Comparison of ENCODE assay signal across 24 mouse cellular contexts in the genomic region with DNA sequence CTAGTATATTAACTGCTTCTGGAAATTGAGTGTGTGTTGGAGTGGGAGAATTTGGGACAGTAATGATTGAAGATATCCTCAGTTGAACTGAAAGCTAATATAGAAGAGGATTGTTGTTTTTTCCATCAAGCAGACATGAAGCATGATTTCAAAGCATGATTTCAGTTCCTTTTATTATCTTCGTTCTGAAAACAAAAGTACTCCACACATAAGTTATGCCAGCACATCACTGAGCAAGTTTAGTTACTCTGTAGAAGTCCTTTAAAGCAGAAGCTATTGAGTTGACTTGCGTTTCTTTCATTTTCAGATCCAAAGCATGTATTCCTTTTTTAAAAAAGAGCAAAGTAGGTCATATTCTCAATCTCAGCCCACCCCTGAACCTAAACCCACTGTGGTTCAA.
"Had no signal": no experiment of that assay in that cellular context is flagged by ENCODE, and none has a peak within 500 bp of the region (broad histone marks: within the 10 kb centered on the region; RNA-seq: fewer than 3 reads in every experiment).

No protein-coding gene starts in this region.

- H3K27ac ChIP-seq: gastrocnemius, adult 2 months; heart, adult 2 months; heart, embryonic 13.5 days; heart, embryonic 15.5 days; hindbrain, embryonic 13.5 days; hindbrain, embryonic 15.5 days; hindbrain, postnatal 0 days; layer of hippocampus, adult 2 months; left cerebral cortex, adult 2 months; limb, embryonic 10.5 days; limb, embryonic 12.5 days had no signal

- ATAC-seq: hindbrain, postnatal 0 days; intestine, embryonic 16.5 days had no signal

- H3K9ac ChIP-seq: heart, embryonic 13.5 days; heart, embryonic 15.5 days; hindbrain, embryonic 13.5 days; hindbrain, embryonic 15.5 days; limb, embryonic 12.5 days had no signal

- H3K27me3 ChIP-seq: heart, embryonic 13.5 days; heart, embryonic 15.5 days; hindbrain, embryonic 13.5 days; hindbrain, embryonic 15.5 days; limb, embryonic 12.5 days had no signal

- H3K36me3 ChIP-seq: limb, embryonic 10.5 days had no signal

- H3K9me3 ChIP-seq: heart, embryonic 13.5 days; heart, embryonic 15.5 days; hindbrain, embryonic 13.5 days; hindbrain, embryonic 15.5 days; limb, embryonic 10.5 days; limb, embryonic 12.5 days had no signal

- H3K4me2 ChIP-seq: heart, embryonic 11.5 days; heart, embryonic 13.5 days; heart, embryonic 15.5 days; hindbrain, embryonic 13.5 days; hindbrain, embryonic 15.5 days; limb, embryonic 12.5 days had no signal

- DNase-seq: gastrocnemius, adult 2 months; gastrocnemius, postnatal 10 days; gastrocnemius, postnatal 25 days; heart, adult 2 months; heart, postnatal 14 days; heart, postnatal 36 days; kidney, adult 11 months; kidney, adult 2 months; kidney, adult 9 months; kidney, postnatal 10 days; kidney, postnatal 25 days; kidney, postnatal 4 days; liver had no signal

- H3K4me1 ChIP-seq: heart, embryonic 15.5 days; hindbrain, embryonic 13.5 days; hindbrain, embryonic 15.5 days; limb, embryonic 10.5 days; limb, embryonic 12.5 days had no signal

- H3K4me3 ChIP-seq: gastrocnemius, adult 2 months; heart, adult 2 months; heart, embryonic 13.5 days; heart, embryonic 15.5 days; hindbrain, embryonic 13.5 days; hindbrain, embryonic 15.5 days; layer of hippocampus, adult 2 months; left cerebral cortex, adult 2 months; limb, embryonic 10.5 days; limb, embryonic 12.5 days had no signal
